Mouse (Mus musculus): ENCODE results near the gene Gm9844.
"Not testable (repeated sequence)": the region's sequence is repeated elsewhere in the genome, so short reads cannot be mapped to it uniquely, and the experiment has no call there.

Gm9844 gene

DNA sequence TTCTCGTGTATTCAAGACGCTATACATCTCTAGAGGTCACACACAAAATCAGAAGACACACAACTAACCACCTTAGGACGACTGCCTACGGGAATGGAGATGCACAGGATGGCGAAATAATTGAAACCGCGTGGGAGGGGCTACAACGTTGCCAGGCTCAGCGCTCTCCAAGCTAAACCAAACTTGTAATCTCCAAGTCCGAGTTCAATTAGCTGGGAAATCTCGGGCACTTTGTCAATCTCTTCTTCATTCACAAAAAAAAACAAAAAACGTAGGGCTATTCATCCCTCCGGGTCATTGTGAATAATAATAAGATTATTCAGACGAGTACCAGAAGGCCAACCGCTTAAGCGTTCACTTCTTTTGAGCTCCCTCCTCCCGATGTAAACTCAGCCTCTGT lies 7.1 kb downstream of the Gm9844 start:
- in situ Hi-C loops (cut with MboI, MseI): no loop called here

DNA sequence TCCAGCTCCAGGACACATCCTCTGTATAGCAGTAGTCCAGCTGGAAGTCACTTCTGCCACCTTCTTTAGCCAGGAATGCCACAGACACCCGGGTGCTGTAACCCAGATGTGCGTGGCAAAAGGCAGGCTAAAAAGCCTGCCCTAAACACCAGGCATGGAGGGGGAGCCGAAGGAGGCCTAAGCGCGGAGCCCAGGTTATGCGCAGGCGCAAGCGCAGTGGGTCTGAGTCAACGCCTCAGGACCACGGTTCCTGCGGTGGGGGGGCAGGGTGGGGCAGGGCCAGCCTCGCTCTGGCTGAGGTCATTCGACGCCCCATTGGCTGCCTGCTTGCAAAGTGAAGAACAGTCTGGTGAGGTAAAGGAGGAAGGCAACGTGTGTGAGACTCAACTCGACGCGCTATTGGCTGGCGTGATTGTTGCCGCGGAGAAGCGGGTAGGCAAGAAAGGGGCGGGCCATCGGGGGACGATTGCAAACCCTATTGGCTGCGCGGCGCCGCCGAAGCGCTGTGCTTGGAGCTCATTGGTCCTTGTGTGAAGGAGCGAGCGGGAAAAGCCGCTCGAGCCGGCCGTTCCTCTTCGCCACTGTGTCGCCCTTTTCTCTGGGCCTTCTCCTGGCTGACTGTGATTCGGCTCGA lies 7.6 kb downstream of the Gm9844 start, which contains the start of the genes Lypd4 and Dmrtc2:
TSS of gene Lypd4 (minus strand) at position 410 of the 634 bp plus-strand sequence.
TSS of gene Dmrtc2 (plus strand) at position 526 of the 634 bp plus-strand sequence.
- in situ Hi-C loops (cut with MboI, MseI): no loop called here

DNA sequence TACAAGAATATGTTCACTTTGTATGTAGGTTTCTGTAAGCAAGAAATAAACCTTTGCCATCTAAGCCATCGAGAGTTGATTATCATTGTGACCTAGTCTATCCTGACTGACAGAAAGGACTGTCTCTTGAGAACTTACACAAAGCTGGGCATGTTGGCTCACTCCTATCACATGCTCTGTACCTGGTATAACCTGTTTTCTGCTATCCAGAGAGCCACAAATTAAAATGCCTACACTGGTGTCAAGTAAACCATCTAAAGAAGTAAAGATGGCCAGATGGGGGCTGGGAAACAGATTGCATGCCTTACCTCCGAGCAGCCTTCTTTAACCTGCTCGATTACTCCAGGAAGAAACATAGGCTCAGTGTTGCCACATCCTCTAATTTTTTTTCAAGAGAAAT lies 15.6 kb downstream of the Gm9844 start:
- in situ Hi-C loops (cut with MboI, MseI): no loop called here

DNA sequence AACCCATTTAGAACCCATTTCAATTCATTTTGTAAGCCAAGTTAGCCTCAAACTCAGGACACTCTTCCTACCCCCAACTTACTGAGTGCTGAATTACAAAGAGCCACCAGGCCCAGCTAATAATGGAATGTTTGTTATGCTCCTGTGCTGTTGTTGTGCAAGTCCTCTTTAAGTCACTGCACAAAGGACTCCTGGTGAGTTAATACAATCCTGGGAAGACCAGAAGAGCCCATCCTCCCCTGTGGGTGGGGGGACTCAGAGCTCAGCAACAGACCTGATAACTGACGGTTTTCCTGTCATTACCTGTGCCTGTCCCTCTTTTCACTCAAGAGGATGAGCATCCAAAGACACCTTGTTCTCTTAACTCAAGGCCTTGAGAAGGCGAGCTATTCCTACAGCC lies 17.6 kb downstream of the Gm9844 start:
- in situ Hi-C loops (cut with MboI, MseI): loop anchor here (5.0 kb wide), 1 partner anchor 93 kb away; the partner anchor contains the start of gene Rabac1

DNA sequence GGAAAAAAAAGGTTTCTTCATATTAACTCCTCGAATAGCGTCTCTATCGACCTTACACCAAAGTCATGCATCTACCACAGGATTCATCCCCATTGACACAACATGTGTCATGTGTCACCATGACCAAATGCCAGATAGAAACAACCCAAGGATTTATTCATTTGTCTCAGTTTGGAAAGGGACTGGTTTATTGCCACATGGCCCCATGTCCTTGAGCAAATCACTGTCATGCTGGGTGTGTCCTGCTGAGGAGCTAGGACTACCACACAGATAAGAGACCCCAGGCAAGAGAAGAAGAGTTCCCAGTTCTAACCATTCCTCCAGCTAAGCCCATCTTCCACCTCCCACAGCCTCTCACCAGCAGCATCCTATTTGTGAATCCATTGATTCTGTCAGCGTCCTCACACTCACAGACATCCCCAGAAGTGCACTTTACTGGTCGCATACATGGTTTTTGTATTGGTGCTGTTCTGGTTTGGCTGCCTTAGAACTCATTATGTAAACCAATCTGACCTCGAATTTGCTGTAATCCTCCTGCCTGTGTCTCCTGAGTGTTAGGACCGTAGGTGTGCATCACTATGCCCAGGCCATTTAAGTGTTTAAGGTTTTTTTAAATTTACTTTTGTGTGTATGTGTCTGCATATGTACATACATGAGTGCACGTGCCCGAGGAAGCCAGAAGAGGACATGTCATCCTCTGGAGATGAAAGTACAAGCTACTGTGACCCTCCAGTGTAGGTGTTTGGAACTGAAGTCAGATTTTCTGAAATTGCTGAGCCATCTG lies 20.6 kb downstream of the Gm9844 start:
- in situ Hi-C loops (cut with MboI, MseI): loop anchor here (5.0 kb wide), 1 partner anchor 90 kb away; the partner anchor contains the start of gene Rabac1

DNA sequence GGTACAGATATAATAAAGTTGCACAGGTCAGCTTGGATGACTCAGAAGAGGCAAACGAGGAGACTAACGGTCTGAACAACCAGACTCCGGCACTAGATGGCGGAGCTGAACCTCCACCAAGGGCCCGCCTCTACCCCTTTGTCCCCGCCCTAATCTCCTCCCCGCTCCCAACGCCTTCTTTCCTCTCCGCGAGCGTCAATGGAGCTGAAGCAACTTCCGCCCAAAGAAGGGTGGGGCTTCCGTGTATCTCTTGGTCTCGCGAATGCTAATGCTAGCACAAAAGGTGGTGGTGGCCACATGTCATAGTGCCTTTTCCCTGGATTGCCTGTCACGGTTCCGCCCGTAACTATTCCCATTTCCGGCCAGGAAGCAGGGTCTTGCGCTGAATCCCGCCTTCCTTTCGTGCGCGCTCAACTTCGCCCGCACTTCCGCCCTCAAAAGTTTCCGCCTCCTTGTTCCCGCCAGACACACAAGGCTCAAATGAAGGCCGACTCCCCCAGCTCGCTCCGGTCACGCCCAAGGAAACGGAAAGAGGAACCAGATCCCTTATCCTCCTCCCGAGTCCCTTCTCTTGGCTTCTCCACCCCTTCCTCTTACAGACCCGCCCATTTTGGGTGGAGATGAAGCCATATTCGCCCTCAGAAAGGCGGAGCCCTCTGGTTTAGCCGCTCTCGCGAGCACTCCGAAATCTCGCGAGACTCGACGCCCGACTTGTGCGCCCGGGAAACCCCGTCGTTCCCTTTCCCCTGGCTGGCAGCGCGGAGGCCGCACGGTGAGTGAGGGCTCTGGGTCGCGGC lies 22.1 kb downstream of the Gm9844 start, which contains the start of gene Rps19:
TSS of gene Rps19 (plus strand) at position 476 of the 797 bp plus-strand sequence.
- in situ Hi-C loops (cut with MboI, MseI): loop anchor here (5.0 kb wide), 1 partner anchor 88 kb away; the partner anchor contains the start of gene Rabac1

DNA sequence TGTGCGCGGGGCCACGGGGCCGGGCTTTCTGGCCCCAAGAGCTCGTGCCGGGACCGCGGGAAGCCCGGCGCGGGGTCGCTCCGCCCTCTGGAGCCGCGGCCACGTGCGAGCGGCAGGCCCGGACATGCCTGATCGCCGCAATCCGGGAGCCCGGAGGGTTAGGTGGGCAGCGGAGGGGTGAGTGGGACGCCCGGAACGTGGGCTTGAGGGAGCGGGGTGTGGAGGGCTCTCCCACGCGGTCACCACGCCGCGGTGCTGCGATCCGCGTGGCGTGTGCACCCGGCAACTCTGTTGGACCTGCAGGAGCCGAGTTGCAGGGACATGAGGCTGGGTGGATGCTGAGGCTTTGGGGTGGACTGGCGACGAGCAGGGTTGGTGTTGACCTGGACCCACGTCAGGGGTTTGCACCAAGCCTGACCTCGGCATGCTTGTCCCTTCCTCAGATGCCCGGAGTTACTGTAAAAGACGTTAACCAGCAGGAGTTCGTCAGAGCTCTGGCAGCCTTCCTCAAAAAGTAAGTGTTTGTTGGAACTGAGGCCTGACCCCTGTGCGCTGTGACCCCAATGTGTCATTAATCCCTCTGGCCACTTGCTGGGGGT lies 22.8 kb downstream of the Gm9844 start:
- in situ Hi-C loops (cut with MboI, MseI): loop anchor here (5.0 kb wide), 1 partner anchor 88 kb away; the partner anchor contains the start of gene Rabac1

DNA sequence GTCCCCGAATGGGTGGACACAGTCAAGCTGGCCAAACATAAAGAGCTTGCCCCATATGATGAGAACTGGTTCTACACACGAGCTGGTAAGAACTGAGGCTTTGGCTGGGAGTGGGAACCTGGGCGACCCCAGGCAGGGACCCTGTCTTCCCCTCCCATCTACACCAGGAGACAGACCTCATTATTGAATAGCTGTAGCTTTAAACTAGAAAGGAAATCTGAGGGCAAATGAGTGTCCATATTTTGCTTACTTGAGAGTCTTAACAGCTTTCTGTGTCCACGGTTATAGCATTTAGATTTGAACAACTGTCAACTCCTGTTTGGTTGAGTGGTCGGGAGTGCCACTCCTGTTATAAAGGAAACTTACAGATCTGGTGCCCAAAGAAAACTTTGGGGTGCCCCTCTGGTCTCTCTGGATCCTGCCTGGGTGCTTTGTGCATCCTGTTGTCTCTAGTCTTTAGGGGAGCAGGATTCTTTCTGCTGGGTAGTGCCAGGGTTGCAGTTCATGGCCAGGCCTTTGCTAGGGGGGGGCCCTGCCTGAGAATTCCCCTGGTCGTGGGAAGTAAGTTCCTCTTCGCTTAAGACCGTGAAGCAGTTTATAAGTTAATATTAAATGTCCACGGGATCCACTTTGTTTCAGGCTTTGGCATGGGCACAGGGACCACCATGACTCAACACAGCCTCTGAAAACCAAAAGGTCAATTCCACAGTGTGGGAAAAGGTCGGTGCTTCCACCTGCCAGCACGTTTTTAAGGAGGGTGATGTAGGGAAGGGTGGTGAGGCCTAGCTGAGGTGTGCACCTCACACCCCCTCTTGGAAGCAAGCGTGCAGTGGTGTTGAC lies 23.7 kb downstream of the Gm9844 start:
- in situ Hi-C loops (cut with MboI, MseI): no loop called here

DNA sequence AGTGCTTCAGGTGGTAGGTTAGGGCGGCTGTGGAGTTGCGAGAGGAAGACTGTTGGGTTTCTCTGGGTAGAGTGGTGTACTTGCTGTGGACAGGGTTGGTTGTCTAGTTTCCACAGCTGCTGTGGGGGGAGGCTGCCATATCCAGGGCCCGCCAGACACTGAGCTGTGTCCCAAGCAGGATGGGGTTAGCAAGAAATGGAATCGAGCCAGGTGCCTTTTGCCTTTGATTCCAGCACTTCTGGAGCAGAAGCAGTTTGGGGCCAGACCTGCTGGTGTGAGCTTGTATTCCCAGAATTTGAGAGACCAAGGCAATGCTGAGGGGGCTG lies 24.3 kb downstream of the Gm9844 start:
- in situ Hi-C loops (cut with MboI, MseI): no loop called here

DNA sequence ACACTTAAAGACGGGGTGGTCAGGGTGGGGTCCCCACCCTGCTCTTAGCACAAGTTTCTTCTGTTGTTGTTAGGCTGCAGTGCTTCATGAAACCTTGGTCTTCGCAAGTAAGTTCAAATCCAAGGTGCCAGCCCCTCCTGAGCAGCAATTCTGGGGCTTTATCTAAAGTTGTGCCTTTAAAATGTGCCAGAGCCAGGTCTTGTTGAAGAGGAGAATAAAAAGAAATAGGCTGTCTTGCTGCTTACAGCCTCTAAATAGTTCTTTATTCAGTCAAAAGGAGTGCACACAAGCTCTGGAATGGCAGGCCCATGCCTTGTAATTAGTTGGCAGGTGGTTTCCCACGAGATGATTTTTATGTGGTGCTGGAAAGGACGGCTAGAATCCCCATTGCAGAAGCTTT lies 25.1 kb downstream of the Gm9844 start:
- in situ Hi-C loops (cut with MboI, MseI): no loop called here

DNA sequence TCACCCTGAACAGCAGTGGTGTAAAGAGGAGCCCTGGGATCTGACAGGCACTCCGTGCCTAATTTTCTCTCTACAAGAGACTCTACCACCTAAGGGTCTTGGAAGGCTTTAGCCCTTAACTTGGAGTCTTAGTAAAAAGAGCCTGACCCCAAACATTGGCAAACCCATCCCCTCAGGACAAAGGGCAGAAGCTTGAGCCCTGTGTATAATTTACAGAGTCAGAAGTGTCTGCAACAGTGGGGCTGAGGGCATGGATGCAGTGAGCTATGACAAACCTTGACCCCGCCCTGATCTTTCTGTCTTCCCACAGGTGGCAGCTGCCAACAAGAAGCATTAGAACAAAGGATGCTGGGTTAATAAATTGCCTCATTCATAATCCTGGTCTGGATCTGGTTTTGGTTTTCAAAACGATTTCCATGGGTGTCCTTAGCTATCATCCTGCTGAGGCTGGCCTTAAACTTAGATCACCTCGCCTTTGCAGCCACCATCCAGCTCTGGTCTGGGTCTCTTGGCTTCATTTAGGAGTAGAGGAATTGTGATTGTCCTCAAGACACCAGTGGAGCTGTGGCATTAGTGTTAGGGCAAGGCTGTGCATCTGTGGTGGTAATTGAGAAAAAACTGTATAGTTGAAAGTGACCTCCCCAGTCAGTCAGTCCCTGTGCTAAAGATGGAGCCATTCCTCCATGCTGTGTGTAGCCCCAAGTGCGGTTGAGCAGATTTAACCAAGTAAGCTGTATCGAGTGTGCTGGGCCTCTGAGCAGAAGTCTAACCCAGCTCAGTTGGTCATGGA lies 27.6 kb downstream of the Gm9844 start:
- in situ Hi-C loops (cut with MboI, MseI): no loop called here

DNA sequence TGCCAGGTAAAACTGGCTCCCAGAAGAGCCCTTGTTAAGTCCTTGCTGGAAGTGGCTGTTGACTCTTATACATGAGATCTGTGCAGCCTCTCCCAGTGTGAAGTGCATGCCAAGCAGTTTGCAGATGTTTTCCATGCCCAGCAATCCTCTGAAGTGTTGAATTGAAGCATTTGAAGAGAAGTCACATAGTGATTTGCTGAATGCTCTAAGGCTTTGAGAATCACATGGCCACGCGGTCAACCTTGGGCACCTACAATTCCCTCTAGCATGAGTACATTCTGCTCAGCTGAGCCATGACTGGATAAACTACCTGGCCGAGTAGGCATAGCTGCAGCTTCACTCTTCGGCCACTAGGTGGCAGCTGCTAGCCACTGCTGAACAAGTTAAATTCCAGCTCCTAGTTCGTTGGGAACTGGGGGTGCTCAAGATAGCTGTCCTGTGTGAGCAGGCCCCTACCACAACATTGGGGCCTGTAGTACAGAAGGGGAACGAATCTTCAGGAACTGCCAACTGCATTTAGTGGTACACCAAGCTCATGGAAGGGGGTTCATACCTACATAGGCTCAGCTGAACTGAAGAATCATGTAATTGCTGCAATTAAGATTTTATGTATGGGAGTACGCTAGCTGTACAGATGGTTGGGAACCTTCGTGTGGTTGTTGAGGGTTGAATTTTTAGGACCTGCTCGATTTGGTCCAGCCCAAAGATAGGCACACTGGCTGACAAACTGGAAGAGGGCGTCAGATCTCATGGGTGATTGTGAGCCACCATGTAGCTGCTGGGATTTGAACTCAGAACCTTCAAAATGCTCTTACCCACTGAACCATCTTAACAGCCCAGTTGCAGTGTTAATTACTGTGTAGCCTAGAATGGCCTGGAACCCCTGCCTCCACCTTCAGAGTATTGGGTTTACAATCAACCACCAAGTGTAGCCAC lies 28.5 kb downstream of the Gm9844 start:
- in situ Hi-C loops (cut with MboI, MseI): no loop called here

DNA sequence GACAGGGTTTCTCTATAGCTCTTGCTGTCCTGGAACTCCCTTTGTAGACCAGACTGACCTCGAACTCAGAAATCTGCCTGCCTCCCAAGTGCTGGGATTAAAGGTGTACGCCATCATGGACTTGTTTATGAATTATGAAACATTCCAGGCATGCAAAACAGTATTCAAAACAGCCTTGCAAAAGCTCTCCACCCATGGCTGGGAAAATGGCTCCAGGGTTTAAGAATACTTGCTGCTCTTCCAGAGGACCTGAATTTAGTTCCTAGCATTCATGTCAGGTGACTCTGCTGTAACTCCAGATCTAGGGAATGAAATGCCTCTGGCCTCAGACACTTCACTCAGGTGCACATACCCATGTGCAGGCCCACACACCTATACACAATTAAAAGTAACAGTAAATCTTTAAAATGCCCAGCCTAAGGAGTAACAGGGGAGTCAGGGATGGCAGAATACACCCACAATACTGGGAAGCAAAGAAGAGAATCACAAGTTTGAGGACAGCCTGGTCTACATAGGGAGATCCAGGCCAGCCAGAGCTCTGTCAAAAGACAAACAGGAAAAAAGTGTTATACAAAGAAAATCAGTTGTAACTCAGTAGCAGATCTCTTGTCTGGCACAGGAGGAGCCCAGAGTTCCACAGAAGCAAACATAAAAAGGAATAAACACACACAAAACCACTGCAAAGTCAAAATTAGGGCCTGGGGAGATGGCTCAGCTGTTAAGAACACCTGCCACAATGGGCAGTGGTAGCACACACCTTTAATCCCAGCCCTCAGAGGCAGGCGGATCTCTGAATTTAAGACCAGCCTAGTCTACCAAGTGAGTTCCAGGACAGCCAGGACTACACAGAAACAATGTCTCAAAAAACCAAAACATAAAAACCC lies 29.5 kb downstream of the Gm9844 start:
- in situ Hi-C loops (cut with MboI, MseI): no loop called here

DNA sequence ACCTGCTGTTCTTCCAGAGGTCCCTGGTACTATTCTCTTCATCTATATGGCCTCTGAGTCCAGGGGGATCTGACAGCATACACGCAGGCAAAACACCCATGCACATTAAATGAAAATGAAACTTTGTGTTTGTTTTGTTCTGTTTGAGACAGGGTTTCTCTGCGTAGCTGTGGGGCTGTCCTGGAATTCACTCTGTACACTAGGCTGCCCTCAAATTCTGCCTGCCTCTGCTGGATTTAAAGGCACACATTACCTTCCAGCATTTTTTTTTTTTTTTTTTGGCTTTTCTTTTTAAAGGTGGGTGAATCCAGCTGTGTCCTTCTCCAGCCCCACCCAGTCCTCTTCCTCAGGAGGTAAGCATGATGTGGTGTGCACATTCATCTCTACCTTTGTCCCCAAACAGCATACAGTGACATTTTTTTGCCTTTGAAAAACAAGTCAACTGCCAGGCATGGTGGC lies 30.1 kb downstream of the Gm9844 start:
- in situ Hi-C loops (cut with MboI, MseI): no loop called here

DNA sequence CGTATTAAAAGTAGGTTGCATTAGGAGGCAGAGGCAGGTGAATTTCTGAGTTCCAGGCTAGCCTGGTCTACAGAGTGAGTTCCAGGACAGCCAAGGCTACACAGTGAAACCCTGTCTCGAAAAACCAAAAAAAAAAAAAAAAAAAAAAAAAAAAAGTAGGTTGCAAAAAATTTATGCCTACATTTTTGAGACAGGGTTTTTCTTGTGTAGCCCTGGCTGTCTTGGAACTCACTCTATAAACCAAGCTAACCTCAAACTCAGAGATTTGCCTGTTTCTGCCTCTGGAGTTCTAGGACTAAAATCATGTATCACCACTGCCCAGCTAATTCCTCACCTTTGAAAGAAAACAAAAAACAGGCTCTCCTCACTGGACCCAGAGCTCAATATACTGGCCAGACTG lies 33.7 kb downstream of the Gm9844 start:
- in situ Hi-C loops (cut with MboI, MseI): not testable (repeated sequence)

DNA sequence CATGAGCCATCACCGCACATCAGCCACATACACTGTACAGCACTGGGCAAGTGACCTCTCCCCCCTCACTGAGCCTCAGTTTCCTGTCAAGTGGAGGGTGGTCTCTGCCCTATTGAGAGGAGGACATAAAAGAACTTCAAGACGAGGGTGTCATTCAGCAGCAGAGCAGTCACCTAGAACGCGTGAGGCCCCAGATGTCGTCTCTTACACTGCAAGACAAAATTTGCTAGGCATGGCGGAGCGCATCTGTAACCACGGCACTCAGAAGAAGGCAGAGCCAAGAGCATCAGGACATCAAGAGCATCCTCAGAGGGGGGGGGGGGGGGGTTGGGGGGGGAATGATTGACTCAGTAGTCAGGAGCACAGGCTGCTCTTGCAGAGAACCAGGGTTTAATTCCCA lies 34.3 kb downstream of the Gm9844 start:
- in situ Hi-C loops (cut with MboI, MseI): no loop called here

DNA sequence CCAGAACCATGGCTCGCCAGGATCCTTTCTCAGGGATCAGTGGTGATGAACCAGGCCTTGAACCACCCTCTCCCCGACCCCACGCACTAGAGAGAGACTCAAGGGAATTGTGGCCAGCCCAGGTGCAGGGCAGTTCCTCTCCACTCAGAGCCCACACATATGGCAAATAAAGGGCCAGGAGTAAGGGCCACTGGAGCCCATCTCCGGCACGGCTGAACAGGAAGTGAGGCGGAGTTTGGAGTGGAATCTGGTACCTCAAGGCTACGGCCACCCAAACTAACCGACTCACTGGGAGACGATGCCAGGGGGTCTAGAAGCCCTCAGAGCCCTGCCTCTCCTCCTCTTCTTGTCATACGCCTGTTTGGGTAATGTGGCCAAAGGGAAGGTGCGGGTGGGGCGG lies 35.2 kb downstream of the Gm9844 start, which contains the start of gene Cd79a:
TSS of gene Cd79a (plus strand) at position 158 of the 400 bp plus-strand sequence.
- in situ Hi-C loops (cut with MboI, MseI): no loop called here

DNA sequence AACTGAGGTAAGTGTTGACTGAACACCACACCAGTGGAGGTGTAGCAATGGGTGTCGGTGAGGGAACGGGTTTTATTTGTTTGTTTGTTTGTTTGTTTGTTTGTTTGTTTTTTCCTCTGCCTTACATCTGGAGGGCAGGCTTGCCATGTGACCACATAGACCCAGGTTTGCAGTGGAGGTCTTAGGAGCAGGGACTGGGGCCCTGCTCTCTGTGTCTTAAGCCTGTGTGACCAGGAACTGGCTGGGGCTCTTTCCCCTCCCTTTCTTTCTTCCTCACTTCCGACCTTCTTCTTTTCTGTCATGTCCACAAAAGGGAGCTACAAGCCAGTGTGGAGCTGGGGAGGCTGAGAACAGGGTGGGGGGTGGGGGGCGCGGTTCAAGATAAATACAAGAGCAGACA lies 35.9 kb downstream of the Gm9844 start:
- in situ Hi-C loops (cut with MboI, MseI): no loop called here
